Mouse (Mus musculus): ENCODE measurements around the gene Gper1. TPM values are rescaled to one million over a fixed set of nuclear protein-coding genes. Genes with fewer than 3 reads are reported as not detected.

The Gper1 gene
- polyA plus RNA-seq (2012; rRNA removed): 4.0 and 4.4 TPM in 2 replicates

DNA sequence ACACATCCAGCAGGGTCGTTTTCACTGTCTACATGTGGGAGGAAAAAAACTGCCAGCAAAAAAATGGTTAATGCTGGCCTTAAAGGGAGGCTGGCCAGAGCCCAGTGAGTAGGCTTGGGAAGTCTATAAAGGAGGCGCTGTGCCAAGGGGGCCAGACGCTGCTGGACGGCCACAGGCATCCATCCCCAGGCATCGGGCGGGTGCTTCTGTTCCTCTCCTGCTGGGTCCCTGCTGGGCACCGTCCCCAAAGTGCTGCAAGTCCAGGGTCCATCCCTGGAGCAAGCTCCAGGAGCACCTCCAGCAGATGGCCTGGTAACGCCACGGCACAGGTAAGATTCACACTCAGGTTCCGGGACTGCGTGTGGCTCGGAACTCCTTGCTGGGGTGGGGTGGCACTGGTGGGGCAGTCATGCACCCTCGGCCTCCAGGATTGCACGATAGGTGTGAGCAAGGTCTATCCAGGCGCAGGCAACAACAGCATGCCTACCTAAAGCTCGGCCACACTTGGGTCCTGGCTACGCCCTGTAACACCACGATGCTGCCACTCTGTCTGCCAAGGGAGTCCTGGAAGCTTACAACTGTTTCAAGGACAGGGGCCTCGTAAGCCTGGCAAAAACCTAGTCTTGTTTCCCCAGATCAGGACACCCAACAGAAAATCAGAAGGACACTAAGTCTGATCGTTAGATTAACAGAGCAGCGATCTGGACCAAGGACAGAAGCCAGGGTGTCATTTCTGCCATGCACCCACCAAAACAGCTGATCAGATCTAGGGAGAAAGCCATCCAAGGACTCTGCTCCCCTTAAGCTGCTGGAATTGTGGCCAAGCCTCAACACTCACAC lies at the start of gene Gper1:
TSS of gene Gper1 (plus strand) at position 126 of the 840 bp plus-strand sequence.
- WGBS: 15% methylated on average over 21 of the region's 21 CpGs
- Histone ChIP-seq H3K27me3 (ENCODE audit: control insufficient read depth, insufficient read depth, low read length) (no peaks in the 10 kb centered on the region), H3K27ac (ENCODE audit: insufficient read depth, low read length) (no peak within 1 kb of the TSS), H3K4me1 (ENCODE audit: control insufficient read depth, insufficient read depth, low read length) (peaks cover 18% of the 10 kb centered on the region), H3K4me3 (replicated peaks; ENCODE audit: insufficient read depth, low read depth, low read length) (no peak within 1 kb of the TSS)
- DNase-seq: peak; percentile 53 to 59
- TF ChIP-seq CTCF (IDR thresholded peaks at IDR 0.05; ENCODE audit: borderline replicate concordance, insufficient read depth, low read depth, low read length): no peak
- no peak for TF ChIP-seq POLR2A (IDR thresholded peaks at IDR 0.05; ENCODE audit: borderline replicate concordance, insufficient read depth, low read length)

DNA sequence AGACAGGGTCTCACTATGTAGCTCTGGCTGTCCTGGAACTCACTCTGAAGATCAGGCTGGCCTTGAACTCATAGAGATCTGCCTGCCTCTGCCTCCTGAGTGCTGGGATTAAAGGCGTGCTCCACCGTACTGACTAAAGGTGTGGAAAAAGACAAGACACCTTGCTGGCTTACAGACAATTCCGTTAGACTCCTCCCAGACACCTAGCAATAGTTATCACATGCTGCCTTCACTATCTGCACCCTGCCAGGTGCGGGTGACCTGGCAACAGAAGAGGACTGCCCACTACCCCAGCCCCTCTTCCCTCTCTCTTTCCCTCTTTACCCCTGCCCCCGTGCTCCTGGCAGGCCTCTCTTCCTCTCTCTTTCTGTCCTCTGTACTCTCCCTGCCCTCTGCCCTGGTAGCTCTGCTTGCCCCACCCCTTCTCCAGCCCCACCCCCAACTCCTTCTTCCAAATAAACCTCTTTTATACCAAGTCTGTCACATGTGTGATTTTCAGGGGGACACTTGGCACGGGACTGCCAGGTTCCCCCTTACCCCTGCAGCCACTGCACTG lies 49.0 kb upstream of the Gper1 start:
- no peak overlapping the region for H3K4me3 ChIP-seq (replicated peaks; ENCODE audit: insufficient read depth, low read depth, low read length)
- WGBS: 87% methylated on average over 6 of the region's 6 CpGs
- no peak for DNase-seq
- no peak overlapping the region for H3K27ac ChIP-seq (ENCODE audit: insufficient read depth, low read length)
- TF ChIP-seq CTCF (IDR thresholded peaks at IDR 0.05; ENCODE audit: borderline replicate concordance, insufficient read depth, low read depth, low read length) (no peak), POLR2A (IDR thresholded peaks at IDR 0.05; ENCODE audit: borderline replicate concordance, insufficient read depth, low read length) (no peak)
- peaks cover under 1% of the 10 kb centered on the region for H3K4me1 ChIP-seq (ENCODE audit: control insufficient read depth, insufficient read depth, low read length)
- H3K27me3 ChIP-seq (ENCODE audit: control insufficient read depth, insufficient read depth, low read length): no peaks in the 10 kb centered on the region

DNA sequence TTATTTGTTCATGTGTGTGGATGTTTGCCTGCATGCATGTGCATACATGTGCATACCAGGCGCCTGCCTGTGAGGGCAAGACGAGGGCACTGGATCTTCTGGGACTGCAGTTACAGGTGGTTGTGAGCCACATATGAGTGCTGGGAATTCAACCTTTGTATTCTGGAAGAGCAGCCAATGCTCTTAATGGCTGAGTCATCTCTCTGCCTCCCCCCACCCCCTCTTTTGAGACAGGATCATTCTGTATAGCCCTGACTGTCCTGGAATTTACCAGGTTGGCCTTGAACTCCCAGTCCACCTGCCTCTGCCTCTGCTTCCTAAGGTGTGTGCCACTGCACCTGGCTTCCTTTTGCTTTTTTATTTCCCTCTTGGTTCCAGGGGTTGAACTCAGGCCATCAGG lies 48.1 kb upstream of the Gper1 start:
- Histone ChIP-seq H3K27me3 (ENCODE audit: control insufficient read depth, insufficient read depth, low read length) (no peaks in the 10 kb centered on the region), H3K27ac (ENCODE audit: insufficient read depth, low read length) (no peak overlapping the region), H3K4me1 (ENCODE audit: control insufficient read depth, insufficient read depth, low read length) (no peaks in the 10 kb centered on the region; the same call in 1 of the 2 replicates), H3K4me3 (replicated peaks; ENCODE audit: insufficient read depth, low read depth, low read length) (no peak overlapping the region)
- no peak for DNase-seq
- TF ChIP-seq POLR2A (IDR thresholded peaks at IDR 0.05; ENCODE audit: borderline replicate concordance, insufficient read depth, low read length) (no peak), CTCF (IDR thresholded peaks at IDR 0.05; ENCODE audit: borderline replicate concordance, insufficient read depth, low read depth, low read length) (no peak)
- WGBS: 97% methylated on average over 2 of the region's 2 CpGs

DNA sequence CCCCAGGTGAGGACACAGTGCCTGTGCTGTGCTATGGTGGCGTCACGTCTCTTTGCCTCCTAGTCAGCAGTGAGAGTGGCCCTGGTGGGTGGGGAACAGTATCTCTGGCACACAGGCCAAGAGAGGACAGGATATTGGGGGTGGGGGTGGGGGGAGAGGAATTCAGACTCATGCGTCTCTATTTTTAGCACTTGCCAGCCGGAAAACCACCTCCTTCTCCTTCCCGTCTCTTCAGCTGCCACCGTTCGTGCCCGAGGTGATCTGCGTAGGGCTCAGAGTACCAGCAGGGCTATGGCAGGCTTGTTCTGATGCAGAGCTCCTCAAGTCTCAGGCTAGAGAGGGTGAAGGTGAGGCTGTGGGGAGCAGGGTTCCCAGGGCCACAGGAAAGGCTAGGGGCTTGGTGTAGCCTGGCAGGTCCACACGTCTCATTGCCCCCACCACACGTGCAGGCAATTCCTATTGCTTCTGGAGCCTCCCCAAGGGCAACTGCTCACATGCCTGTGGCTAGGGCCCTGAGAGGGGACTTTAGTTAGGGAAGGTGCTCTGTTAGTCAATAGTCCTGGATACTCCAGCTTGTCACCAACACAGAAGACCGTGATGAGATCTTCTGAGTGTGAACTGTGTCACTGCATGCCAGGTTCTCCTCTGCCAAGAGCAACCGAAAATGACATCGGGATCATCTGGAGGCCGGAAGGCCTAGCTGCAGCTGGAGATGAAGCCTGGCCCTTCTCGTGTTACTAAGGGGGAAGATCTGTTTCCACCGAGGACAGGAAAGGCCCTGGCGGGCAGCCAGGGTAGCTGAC lies 45.3 kb upstream of the Gper1 start, which contains the start of gene Gpr146:
TSS of gene Gpr146 (plus strand) at position 230 of the 803 bp plus-strand sequence.
- no peak for TF ChIP-seq CTCF (IDR thresholded peaks at IDR 0.05; ENCODE audit: borderline replicate concordance, insufficient read depth, low read depth, low read length)
- no peak for TF ChIP-seq POLR2A (IDR thresholded peaks at IDR 0.05; ENCODE audit: borderline replicate concordance, insufficient read depth, low read length)
- 52% methylated on average over 18 of the region's 18 CpGs for WGBS
- Histone ChIP-seq H3K27ac (ENCODE audit: insufficient read depth, low read length) (no peak within 1 kb of the TSS), H3K27me3 (ENCODE audit: control insufficient read depth, insufficient read depth, low read length) (no peaks in the 10 kb centered on the region), H3K4me1 (ENCODE audit: control insufficient read depth, insufficient read depth, low read length) (peaks cover 6% of the 10 kb centered on the region), H3K4me3 (replicated peaks; ENCODE audit: insufficient read depth, low read depth, low read length) (no peak within 1 kb of the TSS)
- peak in 1 of 2 experiments; percentile 25 for DNase-seq

DNA sequence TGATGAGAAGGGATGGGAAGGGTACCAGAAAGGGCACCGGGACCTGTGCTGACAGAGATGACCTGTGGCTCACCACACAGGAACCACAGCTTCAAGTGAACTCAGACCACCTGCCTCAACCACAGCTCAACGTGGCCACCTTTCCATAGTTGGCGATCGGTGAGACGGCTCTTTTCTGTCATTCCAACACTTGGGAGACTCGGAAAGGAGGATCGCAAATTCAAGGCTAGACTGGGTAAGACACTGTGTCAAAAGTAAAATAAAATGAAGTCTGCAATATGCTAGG lies 44.7 kb upstream of the Gper1 start:
- DNase-seq: no peak
- Histone ChIP-seq H3K4me3 (replicated peaks; ENCODE audit: insufficient read depth, low read depth, low read length) (no peak overlapping the region), H3K4me1 (ENCODE audit: control insufficient read depth, insufficient read depth, low read length) (peaks cover 7% of the 10 kb centered on the region), H3K27me3 (ENCODE audit: control insufficient read depth, insufficient read depth, low read length) (no peaks in the 10 kb centered on the region), H3K27ac (ENCODE audit: insufficient read depth, low read length) (no peak overlapping the region)
- WGBS: 86% methylated on average over 7 of the region's 7 CpGs
- no peak for TF ChIP-seq POLR2A (IDR thresholded peaks at IDR 0.05; ENCODE audit: borderline replicate concordance, insufficient read depth, low read length)
- TF ChIP-seq CTCF (IDR thresholded peaks at IDR 0.05; ENCODE audit: borderline replicate concordance, insufficient read depth, low read depth, low read length): no peak

DNA sequence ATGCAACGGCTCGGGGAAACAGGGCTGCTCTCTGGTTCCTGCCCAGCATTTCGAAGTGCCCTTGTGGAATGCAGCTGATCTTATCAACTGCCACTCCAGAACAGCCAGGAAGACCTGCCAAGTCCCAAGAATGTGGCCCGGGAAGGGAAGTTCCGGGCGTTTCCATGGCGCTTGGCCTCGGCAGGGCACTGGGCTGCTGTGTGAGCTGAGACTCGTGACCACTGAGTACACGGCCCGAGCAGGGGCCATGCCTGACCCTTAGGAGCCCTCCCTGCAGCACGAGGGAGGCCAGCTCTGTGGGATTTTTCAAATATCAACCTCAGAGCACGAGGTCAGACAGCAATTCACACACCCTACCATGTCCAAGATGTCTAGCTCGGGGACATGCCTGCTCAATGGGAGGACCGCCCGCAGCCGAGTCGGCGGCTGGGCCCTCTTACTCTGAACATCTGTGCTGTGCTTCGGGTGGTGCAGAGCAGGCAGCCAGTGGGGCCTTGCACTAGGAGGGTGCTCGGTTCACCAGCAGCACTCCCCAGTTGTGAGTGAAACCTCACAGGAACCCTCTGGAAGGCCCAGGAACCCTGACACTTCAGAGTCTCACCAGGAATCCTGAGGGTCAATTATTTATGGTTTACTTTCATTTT lies 43.8 kb upstream of the Gper1 start:
- no peak overlapping the region for H3K27ac ChIP-seq (ENCODE audit: insufficient read depth, low read length)
- H3K4me3 ChIP-seq (replicated peaks; ENCODE audit: insufficient read depth, low read depth, low read length): no peak overlapping the region
- 63% methylated on average over 21 of the region's 21 CpGs for WGBS
- TF ChIP-seq POLR2A (IDR thresholded peaks at IDR 0.05; ENCODE audit: borderline replicate concordance, insufficient read depth, low read length) (no peak), CTCF (IDR thresholded peaks at IDR 0.05; ENCODE audit: borderline replicate concordance, insufficient read depth, low read depth, low read length) (no peak)
- DNase-seq: peak; percentile 28 to 41
- no peaks in the 10 kb centered on the region for H3K27me3 ChIP-seq (ENCODE audit: control insufficient read depth, insufficient read depth, low read length)
- H3K4me1 ChIP-seq (ENCODE audit: control insufficient read depth, insufficient read depth, low read length): peaks cover 9% of the 10 kb centered on the region

DNA sequence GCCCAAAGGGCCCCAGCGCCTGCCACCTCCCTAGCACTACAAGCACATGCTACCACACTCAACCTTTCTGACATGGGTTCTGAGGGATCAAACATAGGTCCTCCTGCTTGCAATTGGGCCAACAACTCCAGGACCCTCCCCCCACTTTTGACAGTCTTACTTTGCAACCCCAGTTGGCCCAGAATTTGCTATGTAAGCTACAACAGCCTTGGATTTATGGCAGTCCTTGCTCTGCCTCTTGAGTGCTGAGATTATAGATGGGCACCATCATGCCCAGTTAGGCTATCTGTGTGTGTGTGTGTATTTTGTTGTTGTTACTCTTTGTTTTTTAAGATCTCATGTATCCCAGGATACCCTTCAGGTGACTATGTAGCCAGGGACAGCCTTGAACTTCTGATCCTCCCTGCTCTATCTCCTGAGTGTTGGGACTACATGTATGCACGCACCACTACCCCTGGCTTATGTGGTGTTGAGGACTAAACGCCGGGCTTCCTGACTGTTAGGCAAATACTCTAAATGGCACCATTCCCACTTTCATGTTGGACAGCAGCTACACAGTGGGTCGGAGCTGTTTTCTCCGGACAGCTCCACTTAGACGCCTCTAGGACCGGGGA lies 43.1 kb upstream of the Gper1 start:
- WGBS: 15% methylated on average over 8 of the region's 8 CpGs
- Histone ChIP-seq H3K27ac (ENCODE audit: insufficient read depth, low read length) (no peak overlapping the region), H3K27me3 (ENCODE audit: control insufficient read depth, insufficient read depth, low read length) (no peaks in the 10 kb centered on the region), H3K4me3 (replicated peaks; ENCODE audit: insufficient read depth, low read depth, low read length) (peak overlapping the region; percentile 72), H3K4me1 (ENCODE audit: control insufficient read depth, insufficient read depth, low read length) (peaks cover 15% of the 10 kb centered on the region)
- DNase-seq: no peak
- TF ChIP-seq POLR2A (IDR thresholded peaks at IDR 0.05; ENCODE audit: borderline replicate concordance, insufficient read depth, low read length): no peak
- TF ChIP-seq CTCF (IDR thresholded peaks at IDR 0.05; ENCODE audit: borderline replicate concordance, insufficient read depth, low read depth, low read length): no peak
